Mouse (Mus musculus) hindbrain, postnatal 0 days (tissue): Measurements from ENCODE around the gene Sh3bgrl2. TPM values are rescaled to one million over a fixed set of nuclear protein-coding genes. Genes with fewer than 3 reads are reported as not detected.

Experiments used
- ATAC-seq: fragments of 200-750 bp; cut with Nextera tagmentation; 2 replicates; pipeline ENCODE4 v1.8.0; 2017; ENCODE audit warnings: mild to moderate bottlenecking, moderate TSS enrichment, moderate library complexity
- DNase-seq: peaks from one replicate; pipeline ENCODE4 v3.0.0-alpha.2; 2015; ENCODE audit warnings: low spot score
- H3K27ac ChIP-seq: fragments of 300-500 bp; sonication (generic); 2 replicates; pipeline ENCODE4 v1.5.1; 2014; ENCODE audit warnings: mild to moderate bottlenecking
- H3K27me3 ChIP-seq: fragments of 300-500 bp; sonication (generic); 2 replicates; pipeline ENCODE4 v1.6.1; 2014; ENCODE audit warnings: low read length, mixed read lengths; ENCODE audit not compliant: insufficient read depth
- H3K36me3 ChIP-seq: fragments of 300-500 bp; sonication (generic); 2 replicates; pipeline ENCODE4 v1.6.1; 2014; ENCODE audit warnings: low read length, mixed read lengths; ENCODE audit not compliant: insufficient read depth
- H3K4me1 ChIP-seq: fragments of 300-500 bp; sonication (generic); 2 replicates; pipeline ENCODE4 v1.6.1; 2014; ENCODE audit warnings: antibody characterized with exemption, low read length, mixed read lengths; ENCODE audit not compliant: insufficient read depth
- H3K4me2 ChIP-seq: fragments of 300-500 bp; sonication (generic); 2 replicates; pipeline ENCODE4 v1.6.1; 2014; ENCODE audit warnings: low read depth, mild to moderate bottlenecking, low read length, moderate library complexity, mixed read lengths
- H3K4me3 ChIP-seq: fragments of 300-500 bp; sonication (generic); 2 replicates; pipeline ENCODE4 v1.5.1; 2014; ENCODE audit warnings: low read length
- H3K9ac ChIP-seq: fragments of 300-500 bp; sonication (generic); replicated peaks from 2 replicates; pipeline ENCODE4 v1.6.1; 2014; ENCODE audit warnings: mild to moderate bottlenecking, low read length, moderate library complexity, mixed read lengths
- H3K9me3 ChIP-seq: fragments of 300-500 bp; sonication (generic); 2 replicates; pipeline ENCODE4 v1.6.1; 2016; ENCODE audit warnings: low read length, mixed read lengths
- CTCF ChIP-seq: IDR thresholded peaks from 2 replicates; pipeline ENCODE4 v1.5.1; 2016; ENCODE audit warnings: antibody characterized with exemption, control low read depth, low read depth
- WGBS: fragments of 180-500 bp; shearing (Covaris S2); extraction: QIAGEN DNeasy Blood & Tissue Kit; methylation state at CpG from one replicate; pipeline ENCODE4 v1.1.7; 2014; 5-methylcytosine and 5-hydroxymethylcytosine counted together
- polyA plus RNA-seq: library from polyadenylated mRNA; unstranded; fragments of >200 nt; fragmentation: Nextera tagmentation; extraction: Ambion mirVana; gene quantifications from 2 replicates; pipeline ENCODE4 v1.2.1, GENCODE M21; 2015
- total RNA-seq: library from RNA; depleted of rRNA; stranded (reverse); fragments of >200 nt; gene quantifications from 2 replicates; pipeline ENCODE4 v1.2.3, GENCODE M21; 2014

Sh3bgrl2 gene
- total and polyA plus RNA-seq, 2 experiments from 2014 or later = 7.1 to 11.9 TPM

GRCm38 (mm10) chr9:83652015-83652414 lies 103.9 kb downstream of the Sh3bgrl2 start:
- H3K27me3 ChIP-seq = no peaks in the 10 kb centered on the region
- no peak for TF ChIP-seq CTCF
- no peak for DNase-seq
- H3K9me3 ChIP-seq = no peaks in the 10 kb centered on the region
- no peak overlapping the region for H3K4me2 ChIP-seq
- H3K9ac ChIP-seq = no peak overlapping the region
- H3K27ac ChIP-seq = no peak overlapping the region
- 84% methylated on average over 13 of the region's 13 CpGs for WGBS
- H3K4me1 ChIP-seq = 0 out of 2 replicates have a peak, but pooled peaks cover under 1% of the 10 kb centered on the region
- no peak overlapping the region for H3K4me3 ChIP-seq
- no peak for ATAC-seq
- H3K36me3 ChIP-seq = no peaks in the 10 kb centered on the region

GRCm38 (mm10) chr9:83652590-83653172 lies 104.6 kb downstream of the Sh3bgrl2 start:
- TF ChIP-seq CTCF = peak; percentile 59
- Histone ChIP-seq H3K36me3 (no peaks in the 10 kb centered on the region), H3K9ac (no peak overlapping the region), H3K4me2 (no peak overlapping the region), H3K27ac (no peak overlapping the region), H3K4me3 (no peak overlapping the region), H3K27me3 (no peaks in the 10 kb centered on the region), H3K4me1 (0 out of 2 replicates have a peak, but pooled peaks cover 4% of the 10 kb centered on the region), H3K9me3 (no peaks in the 10 kb centered on the region)
- DNase-seq = peak; percentile 34
- WGBS = 33% methylated on average over 15 of the region's 15 CpGs
- ATAC-seq = no peak

- DNase-seq = no peak
- H3K4me1 ChIP-seq = 0 out of 2 replicates have a peak, but pooled peaks cover 4% of the 10 kb centered on the region
- 68% methylated on average over 5 of the region's 5 CpGs for WGBS
- H3K27me3 ChIP-seq = no peaks in the 10 kb centered on the region
- no peak for TF ChIP-seq CTCF
- H3K36me3 ChIP-seq = no peaks in the 10 kb centered on the region
- H3K4me2 ChIP-seq = no peak overlapping the region
- no peak for ATAC-seq
- H3K27ac ChIP-seq = no peak overlapping the region
- no peaks in the 10 kb centered on the region for H3K9me3 ChIP-seq
- no peak overlapping the region for H3K9ac ChIP-seq
- H3K4me3 ChIP-seq = no peak overlapping the region
Measured at GRCm38 (mm10) chr9:83654601-83655000, 106.5 kb downstream of the Sh3bgrl2 start.

- 18% methylated on average over 8 of the region's 8 CpGs for WGBS
- no peak for TF ChIP-seq CTCF
- H3K4me3 ChIP-seq = no peak overlapping the region
- ATAC-seq (peak; percentile 19; the same call in 1 of the 2 replicates), DNase-seq (peak; percentile 32)
- no peaks in the 10 kb centered on the region for H3K27me3 ChIP-seq
- 0 out of 2 replicates have a peak, but pooled peaks cover 4% of the 10 kb centered on the region for H3K4me1 ChIP-seq
- no peaks in the 10 kb centered on the region for H3K36me3 ChIP-seq
- H3K9me3 ChIP-seq = no peaks in the 10 kb centered on the region
- 0 out of 2 replicates have a peak overlapping the region, but pooled peaks have one; percentile 21 for H3K9ac ChIP-seq
- H3K27ac ChIP-seq = peak overlapping the region; percentile 1; the same call in 1 of the 2 replicates
- peak overlapping the region; percentile 48 for H3K4me2 ChIP-seq
Measured at GRCm38 (mm10) chr9:83656960-83657651, 109.0 kb downstream of the Sh3bgrl2 start.

GRCm38 (mm10) chr9:83657652-83658002 lies 109.5 kb downstream of the Sh3bgrl2 start:
- H3K9ac ChIP-seq = 0 out of 2 replicates have a peak overlapping the region, but pooled peaks have one; percentile 21
- H3K27me3 ChIP-seq = no peaks in the 10 kb centered on the region
- peak; percentile 81 for ATAC-seq
- TF ChIP-seq CTCF = no peak
- peak overlapping the region; percentile 48 for H3K4me2 ChIP-seq
- no peak overlapping the region for H3K4me3 ChIP-seq
- 28% methylated on average over 6 of the region's 6 CpGs for WGBS
- 0 out of 2 replicates have a peak, but pooled peaks cover 4% of the 10 kb centered on the region for H3K4me1 ChIP-seq
- H3K9me3 ChIP-seq = no peaks in the 10 kb centered on the region
- no peak overlapping the region for H3K27ac ChIP-seq
- no peaks in the 10 kb centered on the region for H3K36me3 ChIP-seq
- peak; percentile 70 for DNase-seq

GRCm38 (mm10) chr9:83659081-83659480 lies 111.0 kb downstream of the Sh3bgrl2 start:
- Histone ChIP-seq H3K4me3 (no peak overlapping the region), H3K9me3 (no peaks in the 10 kb centered on the region), H3K4me1 (0 out of 2 replicates have a peak, but pooled peaks cover 4% of the 10 kb centered on the region), H3K27me3 (no peaks in the 10 kb centered on the region), H3K4me2 (no peak overlapping the region), H3K36me3 (no peaks in the 10 kb centered on the region), H3K9ac (no peak overlapping the region), H3K27ac (no peak overlapping the region)
- WGBS = 92% methylated on average over 2 of the region's 2 CpGs
- DNase-seq (no peak), ATAC-seq (no peak)
- no peak for TF ChIP-seq CTCF
